Comparison of ENCODE assay signal across 29 mouse cellular contexts in genomic region chr14:28280376-28280775, GRCm38 (mm10).
DNase-seq lines count a peak whose midpoint lies in the region; ATAC-seq and TF ChIP-seq lines count a peak whose summit lies in the region.
"Had no signal": no experiment of that assay in that cellular context is flagged by ENCODE, and none has a peak within 500 bp of the region (broad histone marks: within the 10 kb centered on the region; RNA-seq: fewer than 3 reads in every experiment).

No protein-coding gene starts in this region.

- H3K9me3 ChIP-seq in embryonic facial prominence, embryonic 13.5 days = no peaks in the 10 kb centered on the region
- H3K9me3 ChIP-seq in embryonic facial prominence, embryonic 10.5 days = no peaks in the 10 kb centered on the region
- H3K9me3 ChIP-seq: embryonic facial prominence, embryonic 12.5 days; embryonic facial prominence, embryonic 15.5 days; forebrain, embryonic 13.5 days had no signal

- TF ChIP-seq CTCF in left cerebral cortex, adult 2 months (IDR thresholded peaks at IDR 0.05) = no peak

- no peak for ATAC-seq in embryonic facial prominence, embryonic 13.5 days (ENCODE audit: insufficient number of reproducible peaks, insufficient read depth, low FRiP score, low TSS enrichment, low read depth)
- peak; percentile 91 for ATAC-seq in frontal cortex, adult (ENCODE audit: low TSS enrichment)
- ATAC-seq: activated CD4-positive, CD25-positive, alpha-beta regulatory T cell, adult 4 months; CD4-positive, CD25-positive, alpha-beta regulatory T cell, adult 4 months; forebrain, embryonic 13.5 days; forebrain, embryonic 16.5 days; Patski had no signal

- H3K4me2 ChIP-seq in embryonic facial prominence, embryonic 13.5 days = no peak overlapping the region
- H3K4me2 ChIP-seq: embryonic facial prominence, embryonic 12.5 days; embryonic facial prominence, embryonic 15.5 days; forebrain, embryonic 13.5 days had no signal

- H3K27ac ChIP-seq in embryonic facial prominence, embryonic 13.5 days = peak overlapping the region; percentile 82; the same call in 1 of the 2 replicates
- no peak overlapping the region for H3K27ac ChIP-seq in embryonic facial prominence, embryonic 10.5 days (replicated peaks)
- peak overlapping the region; percentile 44 for H3K27ac ChIP-seq in left cerebral cortex, adult 2 months
- H3K27ac ChIP-seq: embryonic facial prominence, embryonic 12.5 days; embryonic facial prominence, embryonic 15.5 days; forebrain, embryonic 13.5 days had no signal

- peaks cover 45% of the 10 kb centered on the region for H3K4me1 ChIP-seq in embryonic facial prominence, embryonic 13.5 days
- peaks cover 17% of the 10 kb centered on the region for H3K4me1 ChIP-seq in embryonic facial prominence, embryonic 10.5 days
- H3K4me1 ChIP-seq: forebrain, embryonic 13.5 days had no signal

- H3K4me3 ChIP-seq in embryonic facial prominence, embryonic 13.5 days = no peak overlapping the region
- H3K4me3 ChIP-seq in embryonic facial prominence, embryonic 10.5 days = no peak overlapping the region
- no peak overlapping the region for H3K4me3 ChIP-seq in left cerebral cortex, adult 2 months
- H3K4me3 ChIP-seq: embryonic facial prominence, embryonic 12.5 days; embryonic facial prominence, embryonic 15.5 days; erythroblast, embryonic 14.5 days; forebrain, embryonic 13.5 days had no signal

- H3K36me3 ChIP-seq in embryonic facial prominence, embryonic 13.5 days = no peaks in the 10 kb centered on the region
- no peaks in the 10 kb centered on the region for H3K36me3 ChIP-seq in embryonic facial prominence, embryonic 10.5 days (replicated peaks)
- H3K36me3 ChIP-seq: embryonic facial prominence, embryonic 12.5 days; embryonic facial prominence, embryonic 15.5 days; G1E had no signal

- 33% methylated on average over 1 of the region's 1 CpGs for WGBS in embryonic facial prominence, embryonic 13.5 days
- 74% methylated on average over 1 of the region's 1 CpGs for WGBS in embryonic facial prominence, embryonic 10.5 days

- intact Hi-C loops in left cerebral cortex, adult 2 months (cut with DNase I) = loop anchor here (10.0 kb wide), 1 partner anchor 224 kb away; the partner anchor contains the start of gene Wnt5a
- intact Hi-C loops in left cerebral cortex, postnatal 14 days (cut with DNase I) = no loop called here

- no peaks in the 10 kb centered on the region for H3K27me3 ChIP-seq in embryonic facial prominence, embryonic 13.5 days
- H3K27me3 ChIP-seq in embryonic facial prominence, embryonic 10.5 days (replicated peaks; ENCODE audit: low read depth, poor library complexity, severe bottlenecking) = peaks cover 8% of the 10 kb centered on the region
- H3K27me3 ChIP-seq: CH12.LX; embryonic facial prominence, embryonic 12.5 days; embryonic facial prominence, embryonic 15.5 days; forebrain, embryonic 13.5 days; Patski had no signal

- no peak for DNase-seq in embryonic facial prominence, embryonic 10.5 days (ENCODE audit: low spot score)
- DNase-seq in frontal cortex, postnatal 10 days (ENCODE audit: low spot score in 2 of 2) = no peak
- no peak for DNase-seq in left cerebral cortex, adult 2 months (ENCODE audit: extremely low spot score in 1 of 2, low spot score in 2 of 2)
- DNase-seq in left cerebral cortex, postnatal 14 days (ENCODE audit: low spot score in 2 of 2) = no peak
- peak; percentile 55 for DNase-seq in brain, adult 2 months (ENCODE audit: low read depth, low spot score)
- no peak for DNase-seq in ovary, postnatal 10 days (ENCODE audit: low spot score)
- DNase-seq: adrenal gland, adult 8-10 months; adrenal gland, postnatal 14 days; adrenal gland, postnatal 36 days; B cell, adult 2 months; cerebellum, adult 11 months; cerebellum, adult 18-20 months; cerebellum, adult 8-10 months; cerebellum, adult 9-11 months; cerebellum, postnatal 14 days; cerebellum, postnatal 36 days; embryo, embryonic 11 days had no signal

- H3K9ac ChIP-seq in embryonic facial prominence, embryonic 13.5 days = no peak overlapping the region
- H3K9ac ChIP-seq: embryonic facial prominence, embryonic 12.5 days; embryonic facial prominence, embryonic 15.5 days; forebrain, embryonic 13.5 days had no signal
